Mouse (Mus musculus): Measurements from ENCODE around the gene Tssk1.

Gene Tssk1

DNA sequence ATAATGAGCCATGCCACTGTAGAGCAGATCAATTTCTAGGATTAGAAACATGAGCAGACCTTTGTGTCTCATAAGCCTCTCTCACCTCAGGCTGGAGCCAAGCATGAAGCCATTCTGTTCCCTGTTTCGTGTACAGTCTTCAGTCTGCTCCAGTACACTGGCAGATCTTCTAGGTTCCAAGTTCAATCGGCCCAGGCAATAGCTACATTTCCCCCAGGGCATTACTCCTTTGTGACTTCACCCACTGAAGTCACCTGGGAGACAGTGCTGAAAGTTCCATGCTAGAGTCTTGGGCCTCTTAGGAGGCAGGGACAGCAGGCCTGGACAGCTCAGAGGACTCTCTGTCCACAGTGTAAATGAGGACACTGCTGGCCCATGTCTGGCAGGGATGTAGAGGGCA, at the start of gene Tssk1:
TSS of gene Tssk1 (plus strand) at position 301 of the 400 bp plus-strand sequence.
- DNase-seq, result no peak

DNA sequence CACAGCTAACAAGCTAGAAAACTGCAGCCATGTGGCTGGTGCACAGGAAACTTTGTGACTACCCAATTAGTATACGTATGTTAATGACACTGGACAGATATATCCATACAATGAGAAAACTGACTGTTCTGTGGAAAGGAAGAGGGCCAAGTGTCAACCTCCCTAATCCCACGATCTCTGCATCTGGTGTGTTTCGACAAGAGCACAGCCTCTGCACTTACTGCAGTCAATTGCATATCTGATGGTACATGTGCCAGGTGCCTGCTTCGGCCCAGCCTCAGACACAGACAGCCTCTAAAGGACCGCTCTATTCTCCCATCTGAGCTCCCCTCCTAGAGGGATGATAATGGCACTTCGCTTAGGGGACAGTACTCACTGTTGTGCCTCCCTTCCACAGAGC, 45.6 kb upstream of the Tssk1 start:
- no peak for DNase-seq

- DNase-seq, result peak; percentile 80
Measured at GRCm38 (mm10) chr16:17848928-17849327, 45.1 kb upstream of the Tssk1 start.

GRCm38 (mm10) chr16:17849486-17849885, 44.5 kb upstream of the Tssk1 start:
- no peak for DNase-seq

DNA sequence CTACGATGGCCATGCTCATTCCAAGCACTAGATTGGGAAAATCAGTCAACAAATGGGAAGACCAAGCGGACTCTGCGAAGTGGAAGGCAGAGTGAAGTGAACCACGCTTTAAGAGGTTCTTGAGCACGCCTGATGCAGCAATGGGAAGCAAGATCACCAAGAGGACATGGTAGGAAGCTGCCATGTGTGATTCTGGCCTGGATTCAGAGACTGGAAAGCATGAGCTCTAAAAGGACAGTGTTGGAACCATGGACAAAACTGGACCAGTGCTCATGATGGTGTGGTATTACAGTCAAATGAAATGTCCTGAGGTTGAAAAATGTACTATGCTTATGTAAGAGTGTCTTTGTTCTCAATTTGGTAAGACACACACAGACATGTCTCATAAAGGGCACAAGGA, 42.7 kb upstream of the Tssk1 start:
- DNase-seq, result no peak

DNA sequence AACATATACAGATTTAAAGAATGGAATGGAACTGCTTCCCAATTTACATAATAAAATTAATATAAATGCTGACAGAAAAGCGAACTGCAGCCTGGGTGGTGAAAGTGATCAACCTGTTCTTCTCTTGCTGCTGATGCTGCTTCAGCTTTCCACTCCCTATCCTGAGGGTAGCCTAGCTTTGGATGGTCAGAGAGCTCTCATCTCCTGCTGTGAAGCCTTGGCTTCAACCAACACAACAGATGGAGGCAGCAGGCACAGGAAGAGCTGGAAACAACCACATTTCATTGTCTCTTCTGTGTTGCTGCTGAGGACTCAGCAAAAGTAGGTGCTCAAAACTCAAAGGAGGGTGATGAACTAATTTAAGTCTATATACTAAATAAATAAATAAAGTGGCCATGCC, 42.2 kb upstream of the Tssk1 start:
- no peak for DNase-seq

DNA sequence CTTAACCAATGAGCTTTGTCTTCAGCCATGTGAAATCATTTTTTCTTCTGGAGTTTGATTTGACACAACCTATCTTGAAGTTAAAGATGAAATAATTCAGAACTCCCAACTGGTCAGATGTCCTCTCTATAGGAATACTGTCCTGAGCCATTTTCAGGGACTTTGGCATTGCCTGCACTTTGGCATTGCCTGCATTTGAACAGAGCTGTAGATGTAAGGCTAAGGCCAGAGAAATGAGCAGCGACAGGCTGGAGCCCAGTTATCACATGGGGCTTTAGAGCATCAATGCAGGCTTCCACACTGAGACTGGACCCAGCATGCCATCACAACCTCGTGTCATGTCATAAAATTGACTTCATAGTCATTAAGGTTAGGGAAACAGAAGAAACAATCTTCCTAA, 40.8 kb upstream of the Tssk1 start:
- DNase-seq, result no peak

- no peak for DNase-seq
Measured at GRCm38 (mm10) chr16:17857157-17857556, 36.9 kb upstream of the Tssk1 start.

GRCm38 (mm10) chr16:17858592-17858991, 35.4 kb upstream of the Tssk1 start:
- peak; percentile 49 for DNase-seq

- DNase-seq, result no peak
Measured at GRCm38 (mm10) chr16:17865293-17865692, 28.7 kb upstream of the Tssk1 start.

DNA sequence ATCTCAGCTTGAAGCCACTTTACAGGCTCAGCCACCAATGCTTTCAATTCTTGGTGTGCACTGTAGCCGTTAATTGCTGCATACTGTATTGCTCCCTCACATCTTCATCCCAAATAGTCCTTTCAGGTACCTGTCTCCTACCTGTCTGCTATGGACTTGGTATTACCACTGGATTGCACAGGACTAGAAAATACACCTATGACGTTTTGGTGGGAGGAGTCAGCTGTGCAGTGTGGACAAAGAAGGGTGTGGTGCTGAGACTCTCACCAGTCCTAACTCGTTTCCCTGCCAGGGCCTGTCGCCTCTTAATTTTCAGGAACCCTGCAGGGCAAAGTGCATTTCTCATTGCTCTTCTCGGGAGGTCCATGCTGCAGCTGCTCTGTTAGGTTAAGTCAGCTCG, 28.3 kb upstream of the Tssk1 start:
- no peak for DNase-seq

GRCm38 (mm10) chr16:17871248-17871647, 22.8 kb upstream of the Tssk1 start:
- no peak for DNase-seq

DNA sequence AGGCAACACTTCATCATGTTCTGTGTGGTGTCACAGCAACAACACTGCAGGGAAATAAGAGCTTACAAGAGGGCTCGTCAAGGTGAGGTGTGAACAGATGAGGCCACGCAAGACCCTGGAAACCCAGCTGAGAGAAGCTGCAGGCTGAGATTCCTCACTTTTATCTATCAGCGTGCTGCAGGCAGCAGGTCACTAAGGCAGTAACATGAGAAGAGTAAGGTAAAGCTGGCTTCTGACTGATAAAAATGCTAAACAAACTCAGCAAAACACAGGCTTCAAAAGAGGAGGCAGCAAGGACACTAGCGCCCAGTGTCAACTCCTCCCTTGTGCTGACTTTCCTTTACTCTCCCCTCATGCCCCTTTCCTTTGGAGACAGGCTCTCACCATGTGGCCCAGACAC, 21.0 kb upstream of the Tssk1 start:
- DNase-seq, result no peak

GRCm38 (mm10) chr16:17875174-17875573, 18.8 kb upstream of the Tssk1 start:
- DNase-seq, result no peak

GRCm38 (mm10) chr16:17876096-17876495, 17.9 kb upstream of the Tssk1 start:
- DNase-seq, result no peak

- no peak for DNase-seq
Measured at GRCm38 (mm10) chr16:17879571-17879970, 14.5 kb upstream of the Tssk1 start.

DNA sequence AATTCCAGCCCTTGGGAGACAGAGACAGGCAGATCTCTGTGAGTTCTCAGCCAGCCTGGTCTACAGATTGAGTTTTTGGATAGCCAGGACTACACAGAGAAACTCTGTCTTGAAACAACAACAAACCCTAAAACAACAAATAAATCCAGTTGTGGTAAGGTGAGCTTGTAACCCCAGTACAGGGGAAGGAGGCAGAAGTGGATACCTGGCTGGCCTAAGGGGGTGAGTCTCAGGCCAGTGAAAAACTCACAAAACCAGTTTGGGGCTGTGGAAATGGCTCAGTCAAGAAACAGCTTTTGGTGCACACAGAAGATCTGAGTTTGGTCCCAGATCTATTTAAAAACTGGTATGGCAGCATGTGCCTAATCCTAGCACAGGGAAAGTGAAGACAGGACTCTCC, 11.8 kb upstream of the Tssk1 start:
- DNase-seq, result no peak

DNA sequence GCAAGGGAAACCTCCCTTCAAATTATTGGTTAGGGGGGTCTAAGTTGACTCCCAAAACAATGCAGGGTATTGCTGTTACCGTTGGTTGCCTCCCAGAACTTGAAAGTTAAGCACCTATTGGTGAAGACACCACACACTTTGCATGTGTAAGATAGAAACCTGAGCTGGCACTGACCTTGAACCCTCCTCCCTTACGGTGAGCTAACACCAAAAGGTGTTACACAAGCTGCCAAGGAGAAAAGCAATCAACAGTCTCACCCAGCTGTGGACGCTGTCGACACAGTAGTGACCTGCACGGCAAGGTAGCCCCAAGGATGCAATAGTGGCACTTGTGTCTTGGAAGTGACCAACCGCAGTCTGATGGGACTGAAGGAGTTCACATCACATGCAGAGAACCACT, 9.9 kb upstream of the Tssk1 start:
- DNase-seq, result no peak

DNA sequence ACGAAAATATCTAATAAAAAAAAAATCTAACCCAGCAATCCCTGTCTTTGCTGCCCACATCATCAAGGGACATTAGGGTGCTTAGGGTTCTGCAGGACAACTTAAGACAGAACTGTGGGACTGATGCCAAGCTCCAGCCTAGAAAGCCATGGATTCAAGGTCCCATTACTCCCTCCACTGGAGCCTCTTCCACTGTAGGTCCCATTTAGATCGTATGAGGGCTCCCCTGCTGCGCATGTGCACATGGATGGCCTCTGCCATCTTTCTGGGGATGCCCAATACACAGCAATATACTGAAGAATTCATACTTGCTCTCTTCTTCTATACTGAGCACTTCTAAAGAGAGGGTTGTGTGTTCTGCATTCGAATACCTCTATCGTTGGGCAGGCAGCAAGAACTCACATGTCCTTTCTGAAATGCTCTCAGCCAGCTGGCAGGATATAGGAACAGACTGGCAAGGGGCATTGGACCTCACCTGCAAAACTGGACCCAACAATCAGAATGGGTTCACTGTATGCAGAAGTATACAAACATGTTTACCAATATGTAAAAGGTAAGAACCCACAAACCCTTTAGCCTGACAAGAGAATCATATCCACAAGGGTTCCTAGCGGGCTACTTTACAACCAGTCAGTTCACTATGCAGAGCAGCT, 4.2 kb upstream of the Tssk1 start:
- no peak for DNase-seq

DNA sequence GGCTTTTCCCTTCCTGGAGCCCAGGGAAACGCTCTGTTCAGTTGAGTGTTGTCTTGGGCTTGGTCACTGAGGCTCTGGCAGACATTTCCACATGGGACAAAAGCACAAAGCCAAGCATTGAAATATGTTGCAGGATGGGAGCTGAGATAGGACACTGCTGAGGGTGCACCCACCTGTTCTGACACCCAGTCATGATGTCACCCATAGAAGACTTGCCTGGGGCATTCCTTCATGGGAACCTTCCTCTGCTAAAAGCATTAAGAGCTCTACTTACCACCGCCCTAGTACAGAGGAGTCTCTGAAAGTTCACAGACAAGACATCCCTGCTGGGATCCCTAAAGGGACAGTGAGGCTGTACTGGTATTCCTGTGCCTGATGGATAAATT, 3.7 kb upstream of the Tssk1 start:
- DNase-seq, result no peak

DNA sequence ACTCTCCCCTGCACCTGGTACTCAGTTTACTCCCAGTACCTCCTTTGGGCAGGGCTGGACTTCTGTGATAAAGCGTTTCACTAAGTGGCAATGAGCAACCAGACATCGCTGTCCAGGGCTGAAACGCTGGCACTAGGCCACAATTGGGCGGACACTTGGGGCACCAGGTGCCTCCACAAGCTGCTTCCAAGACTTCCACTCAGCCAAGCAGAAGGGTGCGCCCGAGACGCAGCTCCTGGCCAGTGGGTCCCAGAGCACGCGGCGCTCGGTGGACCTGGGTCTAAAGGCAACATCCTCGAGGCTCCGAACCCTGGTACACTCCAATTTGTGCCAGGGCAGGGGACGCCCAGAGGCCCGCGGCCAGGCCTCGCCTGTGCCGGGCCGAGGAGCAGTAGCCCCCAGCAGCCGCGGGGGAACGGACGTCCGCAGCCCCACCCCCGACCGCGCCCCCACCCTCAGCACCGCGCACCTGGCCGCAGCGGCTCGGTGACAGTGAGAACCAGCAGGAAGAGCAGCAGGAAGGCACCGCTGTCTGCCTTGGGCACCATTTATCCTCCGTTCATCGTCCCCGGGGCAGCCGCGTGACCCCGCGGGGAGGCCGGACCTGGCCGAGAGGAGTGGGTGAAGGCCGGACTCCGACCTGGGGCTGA, 3.0 kb upstream of the Tssk1 start:
- DNase-seq, result peak; percentile 72

DNA sequence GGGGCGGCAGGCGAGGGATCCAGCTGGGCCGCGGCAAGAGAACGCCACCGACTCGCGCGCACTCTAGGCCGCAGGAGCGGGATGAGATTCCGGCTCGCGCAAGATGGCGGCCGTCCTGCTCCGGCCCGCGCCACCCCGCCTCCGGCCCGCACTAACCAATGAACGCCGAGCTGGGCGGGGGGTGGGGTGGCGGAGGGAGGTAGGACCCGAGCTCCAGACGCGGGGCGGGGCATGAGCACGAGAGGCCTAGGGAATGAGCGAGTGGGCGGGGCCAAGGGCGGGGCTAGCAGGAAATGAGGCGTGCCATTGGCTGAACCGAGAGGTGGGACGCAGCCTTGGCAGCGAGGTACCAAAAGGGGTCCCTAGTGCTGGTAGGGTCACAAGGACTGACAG, 2.5 kb upstream of the Tssk1 start, which contains the start of gene Gm20518:
TSS of gene Gm20518 (minus strand) at position 105 of the 393 bp plus-strand sequence.
- DNase-seq, result peak; percentile 99

GRCm38 (mm10) chr16:17892606-17893005, 1.4 kb upstream of the Tssk1 start:
- no peak for DNase-seq

GRCm38 (mm10) chr16:17896091-17896490, 2.1 kb downstream of the Tssk1 start:
- DNase-seq, result no peak

GRCm38 (mm10) chr16:17898462-17898861, 4.4 kb downstream of the Tssk1 start, which contains the start of the genes Dgcr2 and Tssk2:
Dgcr2 (minus strand) TSS chr16:17898562.
Tssk2 (plus strand) TSS chr16:17898637.
- DNase-seq, result no peak

Measured in retina, postnatal 1 day (tissue).